Mouse (Mus musculus) cerebellum, postnatal 10 days (tissue): Measurements from ENCODE around the gene Mrps18c.

Source experiments
- DNase-seq, 2 experiments: peaks; one replicate each; pipeline ENCODE4 v3.0.0; 2021; ENCODE audit warnings: mixed read lengths in 2 of 2

The Mrps18c gene

DNA sequence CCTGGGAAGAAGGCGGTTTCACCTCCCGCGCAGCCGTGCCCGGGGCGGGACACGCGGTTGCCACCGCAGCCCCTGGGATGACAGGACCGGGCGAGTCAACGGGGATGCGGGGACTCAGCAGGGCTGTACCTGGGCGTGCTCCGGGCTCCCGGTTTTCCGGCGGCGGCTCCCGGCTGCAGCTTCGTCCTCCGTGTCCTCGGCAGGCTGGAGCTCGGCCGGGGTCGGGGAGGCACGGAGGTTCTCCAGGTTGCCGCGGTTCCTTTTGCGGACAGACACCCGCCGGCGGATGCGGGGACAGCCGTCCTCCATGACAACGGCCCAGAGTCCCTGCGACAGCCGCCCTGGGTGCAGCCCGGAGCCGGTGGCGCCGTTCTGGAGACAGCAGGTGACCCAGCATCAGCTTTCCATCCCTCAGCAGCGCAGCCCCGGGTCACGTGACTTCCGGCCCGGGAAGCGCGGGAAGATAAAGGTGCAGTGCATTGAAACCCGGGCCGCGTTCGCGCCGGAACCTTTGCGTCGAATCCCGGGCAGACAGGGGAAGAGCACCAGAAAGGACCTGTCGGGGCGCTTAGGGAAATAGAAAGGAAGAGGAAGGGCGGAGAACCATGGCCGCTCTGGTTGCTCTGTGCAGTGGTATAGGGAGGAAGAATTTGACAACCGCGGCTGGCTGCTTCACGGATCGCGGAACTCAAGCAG lies at the start of gene Mrps18c, which contains the start of gene Helq:
Gene Mrps18c (plus strand): TSS at position 463 of the 696 bp plus-strand sequence.
Gene Helq (minus strand): TSS at position 434 of the 696 bp plus-strand sequence.
- DNase-seq = peak; percentile 97

DNA sequence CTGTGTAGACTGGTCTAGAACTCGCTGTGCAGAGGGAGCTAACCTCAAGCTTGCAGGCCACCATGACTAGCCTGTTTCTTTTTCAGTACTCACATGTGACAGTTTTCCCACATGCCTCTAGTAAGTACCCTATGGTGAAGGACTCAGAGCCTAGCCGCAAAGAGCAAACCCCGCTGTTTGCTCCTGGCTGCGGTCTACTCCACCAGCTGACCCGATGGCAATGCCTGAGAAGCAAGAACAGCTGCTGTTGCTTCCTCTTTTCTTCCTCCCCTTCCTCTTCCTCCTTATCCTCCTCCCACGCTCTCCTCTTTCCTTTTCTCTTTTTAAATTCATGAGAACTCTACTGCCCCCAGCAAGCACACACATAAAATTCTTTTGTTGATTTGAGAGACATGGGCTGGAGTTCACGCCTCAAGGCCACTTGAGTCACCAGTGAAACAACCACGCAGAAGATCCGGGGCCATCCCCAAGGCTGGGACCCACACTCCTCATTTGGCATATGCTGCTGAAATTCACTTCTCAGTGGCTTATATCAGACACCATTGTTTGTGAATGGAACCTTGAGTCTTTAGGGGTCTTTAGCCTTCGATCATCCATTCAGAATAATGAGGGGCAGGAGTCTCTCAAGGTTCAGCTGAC lies 47.7 kb upstream of the Mrps18c start:
- DNase-seq = no peak

DNA sequence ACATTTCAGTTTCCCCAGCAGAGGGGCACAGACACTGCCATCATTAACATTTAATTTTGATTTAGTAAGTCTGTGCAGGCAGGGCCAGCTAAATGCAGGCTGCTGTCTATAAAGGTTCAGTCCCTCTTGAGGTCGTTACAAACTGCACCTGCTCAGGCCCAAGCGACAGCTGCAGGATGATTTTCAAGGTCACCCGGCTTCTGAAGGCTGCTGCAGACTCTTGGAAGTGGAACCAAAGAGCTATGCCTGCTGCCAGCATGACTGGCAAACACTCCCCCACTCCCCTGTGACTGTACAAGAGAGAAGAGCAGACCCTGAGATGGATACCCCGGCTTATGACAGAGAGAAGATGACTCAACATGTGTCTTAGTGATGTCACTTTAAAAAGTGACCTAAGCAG lies 46.8 kb upstream of the Mrps18c start:
- DNase-seq = peak in 1 of 2 experiments; percentile 7

DNA sequence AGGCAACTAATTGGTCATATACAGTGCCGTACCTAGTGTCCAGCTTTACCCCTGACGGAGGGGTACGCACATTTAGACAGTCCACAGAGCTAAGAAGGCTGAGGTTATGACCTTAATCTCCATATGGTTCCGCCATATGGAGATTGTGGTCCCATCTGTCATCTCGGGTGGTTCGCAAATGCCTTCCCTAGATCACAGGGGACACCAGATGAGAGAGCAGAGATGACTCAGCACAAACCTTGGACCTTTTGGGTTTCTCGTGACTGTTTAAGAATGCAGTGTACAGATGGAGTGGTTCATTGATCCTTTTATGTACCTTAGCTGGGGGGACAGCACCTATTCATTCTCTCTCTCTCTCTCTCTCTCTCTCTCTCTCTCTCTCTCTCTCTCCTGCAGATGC lies 45.0 kb upstream of the Mrps18c start:
- DNase-seq = peak; percentile 35 to 52

DNA sequence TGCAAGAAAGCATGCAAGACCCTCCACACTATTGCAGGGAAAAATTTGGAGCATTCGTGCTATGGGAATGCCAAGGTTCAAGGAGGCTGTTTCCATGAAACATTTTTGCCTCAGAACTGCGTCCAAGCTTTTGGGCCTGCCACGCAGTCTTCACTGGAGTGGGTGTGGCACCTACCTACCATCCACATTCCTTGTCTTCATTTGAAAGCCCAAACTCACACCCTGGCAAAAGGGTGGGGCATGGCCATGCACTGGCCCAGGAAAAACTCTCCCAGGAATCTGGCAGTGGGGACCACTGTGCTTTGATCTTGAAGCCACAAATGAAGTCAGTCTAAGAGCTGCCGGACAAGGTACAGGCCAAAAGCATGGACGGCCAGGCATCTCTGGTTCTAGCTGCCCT lies 40.3 kb upstream of the Mrps18c start:
- DNase-seq = no peak

DNA sequence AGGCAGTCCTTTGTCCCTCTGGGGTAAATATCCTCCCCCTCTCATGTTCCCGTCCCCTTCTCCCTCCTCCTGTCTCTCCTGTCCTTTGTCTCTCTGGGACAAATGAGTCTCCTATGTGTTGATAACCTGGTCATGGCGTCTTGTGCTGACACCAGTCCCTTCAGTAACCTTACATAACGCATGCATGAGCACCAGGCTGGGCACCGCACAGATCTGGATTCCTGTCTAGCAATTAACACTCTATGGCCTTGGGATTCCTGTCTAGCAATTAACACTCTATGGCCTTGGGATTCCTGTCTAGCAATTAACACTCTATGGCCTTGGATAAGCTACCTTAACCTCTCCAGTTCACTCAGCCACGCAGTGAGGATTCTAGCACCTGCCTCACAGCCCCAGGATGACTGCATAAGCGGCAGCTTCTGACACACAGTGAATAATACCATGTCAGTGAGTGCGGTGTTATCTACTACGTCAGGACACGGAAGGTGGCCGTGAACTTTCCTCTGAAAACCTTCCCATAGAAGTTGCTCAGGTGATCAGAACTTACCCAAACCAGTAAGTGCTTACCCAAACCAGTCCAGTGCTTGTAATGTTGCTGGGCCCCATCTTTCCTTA lies 38.3 kb upstream of the Mrps18c start:
- no peak for DNase-seq

DNA sequence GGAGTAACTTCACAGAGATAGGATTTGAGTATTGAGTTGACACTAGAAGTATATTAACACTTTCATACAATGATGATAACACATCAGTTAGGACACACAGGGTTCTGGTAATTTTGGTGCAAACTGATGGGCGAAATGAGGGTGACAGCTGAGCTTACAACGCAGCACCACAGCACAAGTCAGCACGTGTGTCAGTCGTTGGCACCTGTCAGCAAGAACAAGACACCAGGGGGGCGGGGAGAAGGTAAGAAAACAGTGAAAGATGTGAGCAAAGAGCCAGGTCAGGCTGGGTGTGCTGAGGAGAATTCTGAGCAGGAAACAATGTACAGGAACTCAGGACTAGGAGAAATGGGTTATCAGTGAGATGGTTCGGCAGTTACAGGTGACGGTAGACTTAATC lies 36.7 kb upstream of the Mrps18c start:
- no peak for DNase-seq

DNA sequence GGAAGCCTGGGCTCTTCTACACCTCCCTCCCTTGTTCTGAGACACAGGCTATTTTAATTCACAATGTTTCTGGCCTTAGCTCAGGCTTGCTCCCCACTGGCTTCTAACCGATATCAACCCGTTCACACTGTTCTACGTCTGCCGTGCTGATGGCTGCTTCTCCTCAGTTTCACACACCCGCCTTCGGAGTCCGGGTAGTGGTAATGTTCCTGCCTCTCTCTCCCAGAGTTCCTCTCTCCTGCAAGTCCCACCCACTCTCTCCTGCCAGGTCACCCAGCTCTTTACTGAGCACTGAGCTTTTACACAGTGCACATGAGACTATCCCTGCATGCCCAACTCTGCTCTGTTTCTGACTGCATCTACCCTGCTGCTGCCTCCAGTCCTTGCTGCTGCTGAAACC lies 32.4 kb upstream of the Mrps18c start:
- no peak for DNase-seq

DNA sequence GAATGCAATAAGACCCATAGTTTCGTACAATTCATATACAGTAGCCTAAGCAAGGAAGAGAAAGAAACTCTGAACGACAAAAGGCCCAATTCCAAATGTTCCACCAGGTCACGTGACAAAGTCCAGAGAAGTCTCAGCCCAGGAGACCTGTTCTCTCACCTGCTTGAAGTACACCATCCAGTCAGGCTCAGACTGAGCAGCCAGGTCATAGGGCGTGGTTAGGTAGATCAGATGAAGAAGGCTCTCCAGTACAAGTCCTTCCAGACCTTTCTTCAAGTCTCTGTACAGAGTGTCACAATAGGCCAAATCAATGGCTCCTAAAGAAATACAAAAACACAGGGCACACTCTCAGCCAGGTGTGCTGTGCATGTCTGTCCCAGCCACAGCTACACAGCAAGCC lies 26.9 kb upstream of the Mrps18c start:
- no peak for DNase-seq

DNA sequence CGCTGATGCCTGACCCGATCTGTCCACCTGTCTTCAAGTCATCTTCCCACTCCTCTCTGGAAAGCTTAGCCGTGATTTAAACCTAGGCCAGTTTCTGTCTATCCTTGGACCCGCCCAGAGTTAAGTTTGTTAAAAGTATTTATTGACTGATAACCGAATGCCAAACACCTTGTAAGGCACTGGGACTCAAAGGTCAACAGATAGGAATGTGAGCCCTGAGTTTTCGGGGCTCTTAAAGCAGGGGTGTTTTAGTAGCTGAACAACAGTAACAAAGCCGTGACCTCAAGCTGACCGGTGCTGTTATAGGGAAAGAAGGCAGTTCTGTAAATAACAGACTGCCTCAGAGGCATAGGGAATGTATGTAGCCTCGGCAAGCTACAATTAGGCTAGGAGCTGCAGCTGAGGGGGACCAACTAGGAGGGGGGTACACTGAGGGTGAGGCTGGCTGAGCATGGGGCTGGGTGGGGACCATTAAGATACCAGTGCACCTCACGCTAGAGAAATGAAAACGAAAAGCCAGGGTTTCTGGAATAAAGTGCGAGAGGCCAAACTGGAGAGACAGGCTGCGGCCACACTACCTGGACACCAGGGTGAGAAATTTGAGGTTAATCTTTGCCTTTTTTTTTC lies 22.5 kb upstream of the Mrps18c start:
- DNase-seq = no peak

DNA sequence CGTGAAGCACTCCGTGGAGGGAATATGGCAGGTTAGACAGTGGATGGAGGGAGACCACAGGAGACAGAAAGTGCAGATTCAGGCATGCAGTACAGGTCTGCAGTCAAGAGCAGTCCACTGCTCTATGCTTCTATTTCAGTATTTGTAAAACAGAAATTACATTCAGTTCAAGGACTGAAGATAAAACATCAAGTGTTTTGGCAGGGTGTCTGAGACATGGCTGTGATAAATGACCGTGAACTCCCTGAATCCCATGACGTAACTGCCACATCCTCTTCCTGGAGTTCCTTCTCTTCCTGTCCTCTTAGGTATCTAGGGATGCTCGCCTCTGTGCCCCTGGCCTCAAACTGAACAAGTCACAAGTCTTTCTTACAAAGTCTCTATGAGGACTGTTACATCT lies 21.5 kb upstream of the Mrps18c start:
- DNase-seq = no peak

DNA sequence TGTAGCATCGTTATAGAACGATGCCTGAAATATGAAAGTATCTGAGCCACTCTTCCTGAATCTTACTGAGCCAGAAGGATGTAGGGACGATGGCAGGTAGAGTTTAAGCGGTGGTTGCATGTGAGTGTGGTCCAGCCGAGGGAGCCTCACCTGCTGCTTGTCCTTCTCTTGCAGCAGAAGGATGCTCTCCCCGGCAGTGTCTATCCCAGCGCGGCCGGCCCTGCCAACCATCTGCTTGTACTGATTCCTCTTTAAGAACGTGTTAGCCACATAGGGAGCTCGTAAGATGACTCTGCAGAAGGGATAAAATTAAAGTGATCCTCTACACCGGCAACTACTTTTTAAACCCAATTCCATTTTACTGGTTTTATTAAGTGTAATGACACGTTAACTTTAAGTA lies 19.4 kb upstream of the Mrps18c start:
- no peak for DNase-seq

DNA sequence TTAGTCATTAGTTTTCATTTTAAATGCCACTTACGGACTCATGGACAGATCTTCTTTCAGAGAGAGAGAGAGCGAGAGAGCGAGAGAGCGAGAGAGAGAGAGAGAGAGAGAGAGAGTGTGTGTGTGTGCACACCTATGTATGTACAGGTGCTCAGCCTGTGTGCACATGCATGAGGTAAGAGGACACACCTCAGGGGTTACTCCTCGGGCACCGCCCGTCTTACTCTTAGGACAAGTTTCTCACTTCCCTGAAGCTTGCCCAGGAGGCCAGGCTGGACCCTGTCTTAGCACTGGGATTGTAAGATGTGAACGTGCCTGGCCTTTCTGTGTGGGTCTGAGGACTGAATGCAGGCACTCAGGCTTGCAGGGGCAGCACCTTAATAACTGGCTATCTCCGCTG lies 10.9 kb upstream of the Mrps18c start:
- no peak for DNase-seq

DNA sequence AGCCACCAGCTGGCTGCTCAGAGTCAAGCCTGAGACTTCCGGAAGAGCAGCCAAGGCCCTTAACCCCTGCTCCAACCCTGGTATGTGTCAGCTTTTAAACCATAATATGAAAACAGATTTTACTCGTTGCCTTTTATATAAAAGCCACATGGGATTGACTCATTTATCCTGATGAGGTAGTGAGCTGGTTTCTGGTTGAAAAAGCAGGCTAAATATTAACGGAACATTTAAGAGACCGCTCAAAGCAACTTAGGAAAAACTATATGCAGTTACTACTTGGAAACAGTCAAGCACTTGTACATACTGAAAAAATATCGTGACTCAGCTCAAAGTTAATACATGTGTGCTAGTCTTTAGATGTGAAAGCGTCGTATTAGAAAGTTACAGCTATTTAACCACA lies 6.2 kb upstream of the Mrps18c start:
- DNase-seq = no peak

DNA sequence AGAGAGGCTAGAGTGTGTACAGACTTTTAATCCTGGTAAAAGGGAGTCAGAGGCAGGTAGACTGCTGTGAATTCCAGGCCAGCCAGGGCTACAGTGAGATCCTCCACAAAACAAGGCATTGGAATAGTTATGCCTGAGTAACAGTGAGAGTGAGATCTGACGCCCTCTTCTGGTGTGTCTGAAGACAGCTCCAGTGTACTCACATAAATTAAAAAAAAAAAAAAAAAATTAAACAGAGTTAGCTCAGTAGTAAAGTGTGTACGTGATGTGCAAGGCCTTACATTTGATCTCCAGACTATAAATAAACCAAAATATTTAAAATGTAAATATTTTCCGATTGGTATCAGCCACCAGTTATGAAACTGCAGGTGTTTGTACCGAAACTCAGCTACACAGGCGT lies 4.3 kb upstream of the Mrps18c start:
- no peak for DNase-seq

DNA sequence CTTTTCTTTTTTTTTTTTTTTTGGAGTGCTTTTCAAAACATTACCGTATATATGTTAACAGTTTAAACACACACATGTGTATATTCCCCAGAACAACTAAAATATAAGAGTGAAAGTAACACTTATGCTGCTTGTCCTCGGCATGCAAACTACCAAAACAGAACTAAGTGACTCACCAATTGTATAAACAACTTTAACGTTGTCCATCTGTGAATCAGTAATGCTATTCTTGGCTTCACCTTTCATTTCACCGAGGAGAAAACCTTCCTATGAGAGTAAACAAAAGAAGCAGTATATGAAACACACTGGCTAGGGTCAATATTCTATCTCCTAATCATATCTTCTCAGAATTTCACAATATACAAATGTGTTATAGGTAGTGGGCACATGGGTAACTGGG lies 19.9 kb downstream of the Mrps18c start:
- DNase-seq = no peak

DNA sequence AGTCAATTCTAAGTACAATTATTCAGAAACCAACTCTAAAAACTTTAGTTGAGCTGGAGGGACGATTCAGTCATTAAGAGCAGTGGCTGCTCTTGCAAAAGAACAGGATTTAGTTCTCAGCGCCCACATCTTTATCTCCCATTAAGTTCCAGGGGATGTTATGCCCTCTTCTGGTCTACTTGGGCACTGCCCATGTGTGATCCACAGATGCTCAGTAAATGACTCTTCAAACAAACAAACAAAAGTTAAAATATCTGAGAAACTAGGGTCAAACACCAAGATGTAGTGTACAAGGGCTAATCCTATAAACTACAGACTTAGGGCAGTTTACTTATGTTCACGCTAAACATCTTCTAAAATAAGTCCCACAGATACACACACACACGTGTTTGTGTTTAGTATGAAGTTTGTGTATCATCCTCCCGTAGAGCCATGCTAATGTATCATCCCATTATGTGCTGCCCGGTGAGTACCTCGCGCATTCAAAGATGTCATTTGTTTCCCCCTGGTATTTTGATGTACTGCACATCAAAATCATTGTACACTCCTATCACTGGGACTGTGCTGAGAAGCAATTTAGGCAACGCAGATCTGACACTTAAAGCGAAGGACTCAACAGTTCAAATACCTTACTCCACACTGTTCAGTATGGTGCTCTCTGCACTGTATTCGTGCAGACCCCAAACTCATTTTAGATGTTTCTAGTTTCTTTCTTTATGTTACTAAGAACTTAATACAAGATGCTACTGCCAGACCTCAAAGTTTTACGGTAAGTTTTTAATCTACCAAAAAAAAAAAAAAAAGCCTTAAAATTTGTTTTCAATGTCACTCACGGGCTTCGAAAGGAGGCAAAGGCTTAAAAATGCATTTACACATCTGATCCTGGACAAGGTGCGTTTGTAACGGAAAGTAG lies 21.4 kb downstream of the Mrps18c start:
- DNase-seq = no peak

DNA sequence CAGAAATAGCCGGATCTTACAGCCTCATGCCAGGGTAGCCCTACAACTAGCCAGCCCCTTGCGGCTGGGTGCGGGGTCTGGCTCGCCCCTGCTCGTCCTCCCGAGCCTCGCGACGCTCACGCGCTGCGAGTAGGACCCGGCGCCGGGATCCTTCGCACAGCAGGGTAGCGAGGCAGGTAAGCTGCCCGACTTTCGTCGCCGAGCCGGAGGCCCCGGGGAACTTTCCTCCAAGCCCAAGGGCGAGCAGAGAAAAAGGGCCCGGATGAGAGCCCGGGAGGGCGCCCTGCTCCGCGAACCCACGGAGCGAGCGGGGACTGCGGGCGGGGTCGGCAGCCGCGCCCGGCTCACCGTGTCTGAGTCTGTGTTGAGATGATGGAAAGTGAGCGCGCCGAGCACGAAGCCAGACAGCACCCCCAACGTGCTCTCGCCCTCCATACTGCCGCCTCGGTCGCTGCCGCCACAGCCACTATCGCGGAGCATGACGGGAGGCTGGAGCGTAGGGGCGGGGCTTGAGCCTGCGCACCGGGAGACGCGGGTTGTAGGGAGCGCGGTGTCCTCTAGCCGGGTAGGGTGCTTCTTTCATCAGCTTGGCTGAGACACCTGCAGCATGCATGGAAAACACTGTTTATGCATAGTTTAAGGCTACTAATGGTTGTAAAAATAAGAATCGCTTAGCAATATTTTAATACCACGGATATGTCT lies 22.2 kb downstream of the Mrps18c start, which contains the start of gene Abraxas1:
Gene Abraxas1 (minus strand): TSS at position 483 of the 702 bp plus-strand sequence.
- peak; percentile 88 to 94 for DNase-seq

DNA sequence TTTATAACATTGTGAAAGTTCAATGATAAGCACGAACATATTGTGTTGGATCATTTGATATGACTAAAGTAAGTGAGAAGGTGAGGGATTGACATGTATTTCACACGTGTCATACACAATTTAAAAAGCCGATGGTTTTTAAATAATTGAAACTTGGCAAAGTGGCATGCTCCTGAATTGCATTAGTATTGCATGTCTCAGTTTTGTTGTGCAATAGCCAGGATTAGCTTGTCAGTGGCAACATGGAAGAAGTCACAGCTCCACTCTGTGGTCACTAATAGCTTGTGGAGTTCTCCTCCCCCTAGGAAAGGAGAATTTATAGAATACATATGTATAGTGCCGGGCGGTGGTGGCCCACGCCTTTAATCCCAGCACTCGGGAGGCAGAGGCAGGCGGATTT lies 22.9 kb downstream of the Mrps18c start:
- no peak for DNase-seq

DNA sequence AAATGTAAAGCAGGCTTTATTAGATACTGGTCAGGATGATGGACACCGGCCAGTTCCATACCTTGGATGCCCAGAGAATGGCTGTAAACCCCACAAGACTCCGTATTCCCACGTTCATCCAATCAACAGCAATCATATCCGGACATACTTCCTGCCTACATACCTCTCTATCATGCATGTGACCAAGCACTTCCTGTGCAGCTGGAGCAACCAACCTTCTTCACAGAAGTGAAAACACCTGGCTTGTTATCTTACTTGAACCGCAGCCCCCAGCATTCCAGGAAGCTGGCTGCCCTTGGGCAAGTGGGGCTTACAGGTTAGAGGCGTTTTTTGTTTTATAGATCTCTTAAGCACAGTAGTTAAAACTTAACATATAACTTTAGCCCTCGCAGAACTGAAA lies 24.4 kb downstream of the Mrps18c start:
- no peak for DNase-seq

DNA sequence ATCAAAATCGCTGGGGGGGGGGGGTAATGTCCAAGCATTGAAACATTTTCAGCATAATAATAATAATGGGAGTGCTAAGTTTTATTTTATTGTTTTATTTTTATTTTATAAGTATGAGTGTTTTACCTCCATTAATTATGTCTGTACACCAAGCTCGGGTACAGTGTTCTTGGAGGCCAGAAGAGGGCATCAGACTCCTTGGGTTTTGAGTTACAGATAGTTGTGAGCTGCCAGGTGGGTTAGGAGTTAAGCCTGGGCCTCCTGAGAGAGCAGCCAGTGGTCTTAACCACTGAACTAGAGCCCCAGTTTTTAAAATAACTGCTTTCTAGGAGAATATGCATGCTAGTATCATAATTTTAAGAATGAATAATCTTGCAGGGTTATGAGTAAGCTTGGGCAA lies 27.5 kb downstream of the Mrps18c start:
- peak; percentile 13 to 29 for DNase-seq

DNA sequence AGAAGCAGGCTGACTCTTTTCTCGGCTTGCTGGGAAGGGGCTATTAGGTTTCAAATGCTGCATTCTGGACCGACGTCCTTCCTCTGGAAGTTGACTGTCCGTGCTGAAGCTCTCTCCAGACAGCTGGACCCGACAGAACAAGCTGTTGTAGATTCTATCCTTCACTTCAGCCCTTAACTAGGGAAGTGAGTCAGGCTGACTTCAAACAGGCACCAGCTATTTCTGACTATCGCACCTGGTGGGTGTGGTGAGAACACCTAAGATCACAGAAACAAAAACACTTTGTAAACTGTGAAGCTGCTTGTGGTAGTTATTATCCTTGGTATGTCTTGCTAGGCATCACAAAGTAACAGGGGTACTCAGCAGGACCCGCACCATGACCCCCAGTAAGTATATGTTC lies 28.1 kb downstream of the Mrps18c start:
- no peak for DNase-seq
